Mouse (Mus musculus): ENCODE measurements at regions not wholly inside any gene's neighbourhood (a gene's known extent, or its start where the extent isn't known, plus 50 kb on each side); places are given as distances from the start of the nearest gene placed in this dataset.
"Not testable (repeated sequence)": the region's sequence is repeated elsewhere in the genome, so short reads cannot be mapped to it uniquely, and the experiment has no call there.

GRCm38 (mm10) chr14:33722379-33723145 lies 133.6 kb downstream of the Ptpn20 start:
- peak; percentile 25 for DNase-seq (ENCODE audit: low spot score)
- H3K27ac ChIP-seq (ENCODE audit: low read depth, low read length); H3K9ac ChIP-seq (ENCODE audit: low read length); ATAC-seq (replicated peaks; ENCODE audit: low FRiP score); H3K27me3 ChIP-seq (ENCODE audit: control insufficient read depth, insufficient read depth, low read length); H3K4me2 ChIP-seq (ENCODE audit: low read depth, low read length, severe bottlenecking); H3K4me1 ChIP-seq (replicated peaks; ENCODE audit: control insufficient read depth, insufficient read depth, low read length); H3K36me3 ChIP-seq (ENCODE audit: control insufficient read depth, insufficient read depth, low read length); H3K4me3 ChIP-seq (ENCODE audit: low read depth, low read length); H3K9me3 ChIP-seq (ENCODE audit: control insufficient read depth, low read length): not testable (repeated sequence)
- 89% methylated on average over 5 of the region's 5 CpGs for WGBS

GRCm38 (mm10) chr14:33726500-33726899 lies 137.5 kb downstream of the Ptpn20 start:
- H3K27ac ChIP-seq (ENCODE audit: low read depth, low read length) = no peak overlapping the region
- 89% methylated on average over 10 of the region's 10 CpGs for WGBS
- no peak overlapping the region for H3K4me2 ChIP-seq (ENCODE audit: low read depth, low read length, severe bottlenecking)
- no peak overlapping the region for H3K4me3 ChIP-seq (ENCODE audit: low read depth, low read length)
- no peaks in the 10 kb centered on the region for H3K9me3 ChIP-seq (ENCODE audit: control insufficient read depth, low read length)
- H3K4me1 ChIP-seq (replicated peaks; ENCODE audit: control insufficient read depth, insufficient read depth, low read length) = no peaks in the 10 kb centered on the region
- DNase-seq (ENCODE audit: low spot score) (no peak), ATAC-seq (replicated peaks; ENCODE audit: low FRiP score) (no peak)
- H3K27me3 ChIP-seq (ENCODE audit: control insufficient read depth, insufficient read depth, low read length) = no peaks in the 10 kb centered on the region
- no peaks in the 10 kb centered on the region for H3K36me3 ChIP-seq (ENCODE audit: control insufficient read depth, insufficient read depth, low read length)
- H3K9ac ChIP-seq (ENCODE audit: low read length) = no peak overlapping the region

- DNase-seq (ENCODE audit: low spot score) (no peak), ATAC-seq (replicated peaks; ENCODE audit: low FRiP score) (no peak)
- Histone ChIP-seq H3K4me2 (ENCODE audit: low read depth, low read length, severe bottlenecking) (no peak overlapping the region), H3K27me3 (ENCODE audit: control insufficient read depth, insufficient read depth, low read length) (no peaks in the 10 kb centered on the region; the same call in 1 of the 2 replicates), H3K4me1 (replicated peaks; ENCODE audit: control insufficient read depth, insufficient read depth, low read length) (peaks cover 5% of the 10 kb centered on the region; the same call in 1 of the 2 replicates), H3K27ac (ENCODE audit: low read depth, low read length) (no peak overlapping the region), H3K36me3 (ENCODE audit: control insufficient read depth, insufficient read depth, low read length) (no peaks in the 10 kb centered on the region), H3K4me3 (ENCODE audit: low read depth, low read length) (no peak overlapping the region), H3K9ac (ENCODE audit: low read length) (no peak overlapping the region), H3K9me3 (ENCODE audit: control insufficient read depth, low read length) (no peaks in the 10 kb centered on the region)
- 79% methylated on average over 14 of the region's 14 CpGs for WGBS
These were observed 140.3 kb downstream of the Ptpn20 start for GRCm38 (mm10) chr14:33729115-33729884.

GRCm38 (mm10) chr14:33732698-33733097 lies 143.7 kb downstream of the Ptpn20 start:
- WGBS = 47% methylated on average over 5 of the region's 5 CpGs
- H3K27me3 ChIP-seq (ENCODE audit: control insufficient read depth, insufficient read depth, low read length) = no peaks in the 10 kb centered on the region; the same call in 1 of the 2 replicates
- H3K9me3 ChIP-seq (ENCODE audit: control insufficient read depth, low read length) = no peaks in the 10 kb centered on the region
- H3K4me2 ChIP-seq (ENCODE audit: low read depth, low read length, severe bottlenecking) = no peak overlapping the region
- peaks cover 5% of the 10 kb centered on the region; the same call in 1 of the 2 replicates for H3K4me1 ChIP-seq (replicated peaks; ENCODE audit: control insufficient read depth, insufficient read depth, low read length)
- H3K36me3 ChIP-seq (ENCODE audit: control insufficient read depth, insufficient read depth, low read length) = no peaks in the 10 kb centered on the region
- H3K9ac ChIP-seq (ENCODE audit: low read length) = no peak overlapping the region
- no peak overlapping the region for H3K27ac ChIP-seq (ENCODE audit: low read depth, low read length)
- DNase-seq (ENCODE audit: low spot score) (no peak), ATAC-seq (replicated peaks; ENCODE audit: low FRiP score) (no peak)
- H3K4me3 ChIP-seq (ENCODE audit: low read depth, low read length) = no peak overlapping the region

- DNase-seq (ENCODE audit: low spot score) = no peak
- no peaks in the 10 kb centered on the region; the same call in 1 of the 2 replicates for H3K27me3 ChIP-seq (ENCODE audit: control insufficient read depth, insufficient read depth, low read length)
These were observed 145.5 kb downstream of the Ptpn20 start for GRCm38 (mm10) chr14:33734446-33735043.

GRCm38 (mm10) chr14:33735653-33736052 lies 146.6 kb downstream of the Ptpn20 start:
- no peaks in the 10 kb centered on the region; the same call in 1 of the 2 replicates for H3K27me3 ChIP-seq (ENCODE audit: control insufficient read depth, insufficient read depth, low read length)
- peaks cover 5% of the 10 kb centered on the region; the same call in 1 of the 2 replicates for H3K4me1 ChIP-seq (replicated peaks; ENCODE audit: control insufficient read depth, insufficient read depth, low read length)
- no peak for ATAC-seq (replicated peaks; ENCODE audit: low FRiP score)
- no peak overlapping the region for H3K4me3 ChIP-seq (ENCODE audit: low read depth, low read length)
- no peak overlapping the region for H3K4me2 ChIP-seq (ENCODE audit: low read depth, low read length, severe bottlenecking)
- DNase-seq (ENCODE audit: low spot score) = no peak
- WGBS = 86% methylated on average over 3 of the region's 3 CpGs
- H3K27ac ChIP-seq (ENCODE audit: low read depth, low read length) = no peak overlapping the region
- no peaks in the 10 kb centered on the region for H3K9me3 ChIP-seq (ENCODE audit: control insufficient read depth, low read length)
- no peaks in the 10 kb centered on the region for H3K36me3 ChIP-seq (ENCODE audit: control insufficient read depth, insufficient read depth, low read length)
- H3K9ac ChIP-seq (ENCODE audit: low read length) = no peak overlapping the region

More at GRCm38 (mm10) chr14:33734446-33735043, 145.5 kb downstream of the Ptpn20 start:
- Histone ChIP-seq H3K4me3 (ENCODE audit: low read depth, low read length) (no peak overlapping the region), H3K9ac (ENCODE audit: low read length) (no peak overlapping the region), H3K9me3 (ENCODE audit: control insufficient read depth, low read length) (no peaks in the 10 kb centered on the region), H3K4me2 (ENCODE audit: low read depth, low read length, severe bottlenecking) (no peak overlapping the region), H3K36me3 (ENCODE audit: control insufficient read depth, insufficient read depth, low read length) (no peaks in the 10 kb centered on the region), H3K27ac (ENCODE audit: low read depth, low read length) (no peak overlapping the region), H3K4me1 (replicated peaks; ENCODE audit: control insufficient read depth, insufficient read depth, low read length) (peaks cover 5% of the 10 kb centered on the region; the same call in 1 of the 2 replicates)
- no peak for ATAC-seq (replicated peaks; ENCODE audit: low FRiP score)
- 72% methylated on average over 5 of the region's 5 CpGs for WGBS

- 89% methylated on average over 4 of the region's 4 CpGs for WGBS
- ATAC-seq (replicated peaks; ENCODE audit: low FRiP score) = no peak
- H3K4me3 ChIP-seq (ENCODE audit: low read depth, low read length) = no peak overlapping the region
These were observed 157.2 kb downstream of the Ptpn20 start for GRCm38 (mm10) chr14:33746181-33746580.

GRCm38 (mm10) chr14:33759656-33760055 lies 163.7 kb upstream of the Gdf10 start:
- Histone ChIP-seq H3K4me3 (ENCODE audit: low read depth, low read length) (no peak overlapping the region), H3K36me3 (ENCODE audit: control insufficient read depth, insufficient read depth, low read length) (no peaks in the 10 kb centered on the region), H3K9me3 (ENCODE audit: control insufficient read depth, low read length) (no peaks in the 10 kb centered on the region), H3K27me3 (ENCODE audit: control insufficient read depth, insufficient read depth, low read length) (no peaks in the 10 kb centered on the region), H3K9ac (ENCODE audit: low read length) (no peak overlapping the region), H3K4me2 (ENCODE audit: low read depth, low read length, severe bottlenecking) (no peak overlapping the region), H3K27ac (ENCODE audit: low read depth, low read length) (no peak overlapping the region), H3K4me1 (replicated peaks; ENCODE audit: control insufficient read depth, insufficient read depth, low read length) (no peaks in the 10 kb centered on the region)
- DNase-seq (ENCODE audit: low spot score) (no peak), ATAC-seq (replicated peaks; ENCODE audit: low FRiP score) (no peak)
- whole genome bisulfite sequencing = 71% methylated on average over 7 of the region's 7 CpGs

More at GRCm38 (mm10) chr14:33746181-33746580, 157.2 kb downstream of the Ptpn20 start:
- Histone ChIP-seq H3K9ac (ENCODE audit: low read length) (no peak overlapping the region), H3K36me3 (ENCODE audit: control insufficient read depth, insufficient read depth, low read length) (no peaks in the 10 kb centered on the region), H3K4me2 (ENCODE audit: low read depth, low read length, severe bottlenecking) (no peak overlapping the region), H3K27ac (ENCODE audit: low read depth, low read length) (no peak overlapping the region), H3K9me3 (ENCODE audit: control insufficient read depth, low read length) (no peaks in the 10 kb centered on the region), H3K4me1 (replicated peaks; ENCODE audit: control insufficient read depth, insufficient read depth, low read length) (no peaks in the 10 kb centered on the region), H3K27me3 (ENCODE audit: control insufficient read depth, insufficient read depth, low read length) (no peaks in the 10 kb centered on the region)
- DNase-seq (ENCODE audit: low spot score) = no peak
